Mouse (Mus musculus): ENCODE data around the gene Ptprj. TPM values are rescaled to one million over a fixed set of nuclear protein-coding genes. Genes with fewer than 3 reads are reported as not detected.

The Ptprj gene
- polyA plus RNA-seq, 1 experiment from 2014 or later: 4.6 TPM

DNA sequence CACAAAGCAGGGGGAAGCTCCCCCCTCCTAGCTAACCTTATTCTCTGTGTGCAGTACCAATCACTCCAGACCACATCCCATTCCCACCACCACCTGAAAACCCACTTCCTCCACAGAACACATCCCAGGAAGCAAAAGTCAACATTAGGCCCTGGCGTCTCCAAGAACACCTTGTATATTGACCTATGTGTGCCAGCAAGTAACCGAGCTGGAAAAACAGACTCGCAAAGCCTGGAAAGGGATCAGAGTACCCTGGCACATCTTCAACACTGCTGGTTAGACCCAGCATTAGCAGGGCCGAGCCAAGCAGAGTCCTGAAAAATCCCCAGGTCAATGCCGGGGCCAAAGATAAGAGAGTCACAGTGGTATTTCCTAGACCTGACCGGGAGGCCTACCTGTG is 58.0 kb downstream of the Ptprj start:
- WGBS: 89% methylated on average over 6 of the region's 6 CpGs
- Histone ChIP-seq H3K4me1 (replicated peaks; ENCODE audit: control insufficient read depth, insufficient read depth, low read length) (peaks cover 13% of the 10 kb centered on the region), H3K27ac (ENCODE audit: low read length) (no peak overlapping the region), H3K27me3 (replicated peaks; ENCODE audit: control insufficient read depth, insufficient read depth, low read length) (no peaks in the 10 kb centered on the region), H3K4me3 (replicated peaks; ENCODE audit: low read length) (no peak overlapping the region), H3K9ac (replicated peaks; ENCODE audit: low read depth, low read length) (no peak overlapping the region), H3K4me2 (ENCODE audit: low read length) (no peak overlapping the region), H3K9me3 (ENCODE audit: control insufficient read depth, low read length) (no peaks in the 10 kb centered on the region), H3K36me3 (ENCODE audit: control insufficient read depth, insufficient read depth) (no peaks in the 10 kb centered on the region)
- no peak for ATAC-seq

DNA sequence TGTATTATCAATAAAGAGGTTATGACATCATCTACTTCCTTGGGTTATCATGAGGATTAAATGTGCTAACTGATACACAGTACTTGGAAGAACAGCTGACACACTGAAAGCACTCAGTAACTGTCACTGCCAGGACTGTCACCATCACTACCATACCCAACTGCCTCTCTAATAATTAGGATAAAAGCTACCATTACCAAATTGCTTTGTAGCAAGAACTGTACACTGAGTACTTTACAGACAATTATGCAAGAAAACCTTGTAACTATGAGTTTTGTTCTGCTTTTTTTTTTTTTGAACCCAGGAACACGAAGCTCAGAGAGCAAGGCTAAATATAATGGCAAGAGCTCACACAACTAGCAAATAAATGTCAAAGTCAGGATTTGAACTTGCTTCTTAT is 58.5 kb downstream of the Ptprj start:
- Histone ChIP-seq H3K4me2 (ENCODE audit: low read length) (no peak overlapping the region), H3K27ac (ENCODE audit: low read length) (no peak overlapping the region), H3K4me3 (replicated peaks; ENCODE audit: low read length) (no peak overlapping the region), H3K4me1 (replicated peaks; ENCODE audit: control insufficient read depth, insufficient read depth, low read length) (peaks cover 8% of the 10 kb centered on the region), H3K9me3 (ENCODE audit: control insufficient read depth, low read length) (no peaks in the 10 kb centered on the region), H3K27me3 (replicated peaks; ENCODE audit: control insufficient read depth, insufficient read depth, low read length) (no peaks in the 10 kb centered on the region), H3K36me3 (ENCODE audit: control insufficient read depth, insufficient read depth) (no peaks in the 10 kb centered on the region), H3K9ac (replicated peaks; ENCODE audit: low read depth, low read length) (no peak overlapping the region)
- 46% methylated on average over 1 of the region's 1 CpGs for WGBS
- no peak for ATAC-seq

DNA sequence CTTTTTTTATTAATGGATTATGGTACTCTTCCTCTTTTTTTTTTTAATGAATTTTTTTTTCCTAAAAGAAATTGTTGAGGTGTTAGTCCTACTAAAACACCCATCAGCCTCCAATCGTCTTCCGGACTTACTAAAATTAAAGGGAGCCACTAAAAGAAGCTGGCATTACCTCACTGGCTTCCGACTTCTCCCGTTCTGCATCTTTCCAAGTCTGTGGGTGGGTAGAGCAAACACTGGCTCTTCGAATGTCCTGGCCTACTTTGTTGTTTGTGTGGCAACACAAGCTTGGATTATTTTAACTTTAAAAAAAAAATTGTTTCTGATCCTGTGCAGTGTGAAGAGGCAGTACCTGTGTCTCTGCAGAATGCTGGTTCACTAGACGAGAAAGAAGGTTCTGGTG is 62.2 kb downstream of the Ptprj start:
- Histone ChIP-seq H3K4me3 (replicated peaks; ENCODE audit: low read length) (no peak overlapping the region), H3K9ac (replicated peaks; ENCODE audit: low read depth, low read length) (no peak overlapping the region), H3K27ac (ENCODE audit: low read length) (no peak overlapping the region), H3K36me3 (ENCODE audit: control insufficient read depth, insufficient read depth) (no peaks in the 10 kb centered on the region), H3K4me2 (ENCODE audit: low read length) (no peak overlapping the region), H3K27me3 (replicated peaks; ENCODE audit: control insufficient read depth, insufficient read depth, low read length) (no peaks in the 10 kb centered on the region), H3K9me3 (ENCODE audit: control insufficient read depth, low read length) (no peaks in the 10 kb centered on the region), H3K4me1 (replicated peaks; ENCODE audit: control insufficient read depth, insufficient read depth, low read length) (no peaks in the 10 kb centered on the region)
- WGBS: 81% methylated on average over 6 of the region's 6 CpGs
- no peak for ATAC-seq

DNA sequence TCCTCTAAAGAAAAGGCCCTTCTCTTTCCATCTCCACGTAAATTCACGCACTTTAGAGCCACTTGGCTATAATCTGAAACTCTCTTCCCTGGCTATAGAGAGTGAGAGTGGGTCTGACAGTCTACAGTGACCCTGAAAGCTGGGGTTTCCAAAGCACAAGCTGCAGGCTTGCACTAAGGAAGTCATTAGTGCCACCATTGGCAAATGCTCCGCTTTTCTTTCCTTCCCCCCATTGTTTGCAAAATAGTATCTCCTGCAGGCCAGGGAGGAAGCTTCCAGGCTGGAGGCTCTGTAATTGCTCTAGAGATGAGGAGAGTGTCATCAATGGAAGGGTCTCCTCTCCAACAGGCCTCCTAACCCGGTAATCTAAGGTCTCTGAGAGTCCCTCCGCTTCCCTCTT is 65.5 kb downstream of the Ptprj start:
- Histone ChIP-seq H3K27me3 (replicated peaks; ENCODE audit: control insufficient read depth, insufficient read depth, low read length) (no peaks in the 10 kb centered on the region), H3K4me1 (replicated peaks; ENCODE audit: control insufficient read depth, insufficient read depth, low read length) (no peaks in the 10 kb centered on the region), H3K9ac (replicated peaks; ENCODE audit: low read depth, low read length) (no peak overlapping the region), H3K27ac (ENCODE audit: low read length) (no peak overlapping the region), H3K36me3 (ENCODE audit: control insufficient read depth, insufficient read depth) (no peaks in the 10 kb centered on the region), H3K9me3 (ENCODE audit: control insufficient read depth, low read length) (no peaks in the 10 kb centered on the region), H3K4me2 (ENCODE audit: low read length) (no peak overlapping the region), H3K4me3 (replicated peaks; ENCODE audit: low read length) (no peak overlapping the region)
- WGBS: 67% methylated on average over 5 of the region's 5 CpGs
- no peak for ATAC-seq

DNA sequence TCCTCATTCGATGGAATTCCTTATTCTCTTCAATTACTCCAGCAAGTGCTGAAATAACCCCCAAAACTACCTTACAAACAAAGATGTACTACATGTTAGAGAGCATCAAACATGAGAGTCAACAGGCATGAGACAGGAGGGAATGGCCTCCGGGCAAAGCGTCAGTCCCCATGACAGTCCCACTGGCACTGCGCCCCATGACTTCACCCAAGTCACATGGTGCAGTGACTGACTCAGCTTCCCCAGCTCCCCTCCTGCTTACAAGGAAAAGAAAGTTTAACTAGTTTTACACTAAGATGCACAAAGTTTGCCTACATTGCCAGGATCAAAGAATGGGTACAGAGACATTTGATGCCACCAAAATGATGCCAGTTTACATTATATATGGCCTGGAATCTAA is 71.2 kb downstream of the Ptprj start:
- WGBS: 92% methylated on average over 4 of the region's 4 CpGs
- no peak for ATAC-seq
- Histone ChIP-seq H3K4me3 (replicated peaks; ENCODE audit: low read length) (no peak overlapping the region), H3K27me3 (replicated peaks; ENCODE audit: control insufficient read depth, insufficient read depth, low read length) (no peaks in the 10 kb centered on the region), H3K4me1 (replicated peaks; ENCODE audit: control insufficient read depth, insufficient read depth, low read length) (0 out of 2 replicates have a peak, but pooled peaks cover 2% of the 10 kb centered on the region), H3K36me3 (ENCODE audit: control insufficient read depth, insufficient read depth) (no peaks in the 10 kb centered on the region), H3K9me3 (ENCODE audit: control insufficient read depth, low read length) (no peaks in the 10 kb centered on the region), H3K9ac (replicated peaks; ENCODE audit: low read depth, low read length) (no peak overlapping the region), H3K27ac (ENCODE audit: low read length) (no peak overlapping the region), H3K4me2 (ENCODE audit: low read length) (no peak overlapping the region)

DNA sequence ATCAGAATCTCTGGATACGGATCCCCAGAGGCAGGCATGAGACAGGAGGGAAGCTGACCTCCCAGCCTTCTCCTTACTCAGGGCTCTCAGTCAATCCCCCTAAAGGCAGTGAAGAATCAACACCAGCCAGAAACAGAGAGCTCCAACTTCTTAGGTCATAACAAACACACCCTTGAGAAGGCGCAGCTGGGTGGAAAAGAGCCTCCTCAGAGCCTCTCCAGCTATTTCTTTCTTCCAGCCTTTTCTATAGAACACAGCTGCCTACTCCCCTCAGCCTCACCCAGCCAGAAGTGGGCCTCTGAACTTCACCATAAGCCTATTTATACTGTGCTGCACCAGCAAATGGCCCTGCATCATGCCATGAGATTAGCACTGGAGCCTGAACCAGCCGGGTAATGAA is 74.3 kb downstream of the Ptprj start:
- 48% methylated on average over 3 of the region's 3 CpGs for WGBS
- H3K4me3 ChIP-seq (replicated peaks; ENCODE audit: low read length): no peak overlapping the region
- no peak overlapping the region for H3K4me2 ChIP-seq (ENCODE audit: low read length)
- H3K9ac ChIP-seq (replicated peaks; ENCODE audit: low read depth, low read length): no peak overlapping the region
- no peaks in the 10 kb centered on the region for H3K36me3 ChIP-seq (ENCODE audit: control insufficient read depth, insufficient read depth)
- H3K4me1 ChIP-seq (replicated peaks; ENCODE audit: control insufficient read depth, insufficient read depth, low read length): 0 out of 2 replicates have a peak, but pooled peaks cover 2% of the 10 kb centered on the region
- H3K27ac ChIP-seq (ENCODE audit: low read length): no peak overlapping the region
- H3K27me3 ChIP-seq (replicated peaks; ENCODE audit: control insufficient read depth, insufficient read depth, low read length): no peaks in the 10 kb centered on the region
- ATAC-seq: no peak
- H3K9me3 ChIP-seq (ENCODE audit: control insufficient read depth, low read length): no peaks in the 10 kb centered on the region

DNA sequence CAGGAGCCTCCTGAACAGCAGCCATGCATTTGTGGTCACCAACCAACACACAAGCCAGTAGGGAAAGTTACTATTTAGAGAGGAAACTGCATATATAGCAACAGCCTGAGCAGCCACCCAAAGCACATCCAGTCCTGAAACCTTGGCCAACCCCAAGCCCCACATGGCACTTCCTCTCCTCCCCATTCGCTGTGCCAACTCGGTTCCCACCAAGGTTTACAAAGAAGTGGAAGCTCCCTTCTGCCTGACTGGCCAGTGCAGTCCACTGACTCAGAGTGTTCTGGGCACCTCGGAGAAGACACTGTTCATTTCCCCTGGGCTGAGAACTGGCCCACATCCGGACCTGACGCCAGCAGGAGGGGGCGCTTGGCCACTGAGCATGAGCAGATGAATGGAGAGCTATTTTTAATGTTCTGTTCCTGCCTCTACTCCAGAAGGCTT is 75.7 kb downstream of the Ptprj start:
- Histone ChIP-seq H3K4me1 (replicated peaks; ENCODE audit: control insufficient read depth, insufficient read depth, low read length) (0 out of 2 replicates have a peak, but pooled peaks cover 2% of the 10 kb centered on the region), H3K27me3 (replicated peaks; ENCODE audit: control insufficient read depth, insufficient read depth, low read length) (no peaks in the 10 kb centered on the region), H3K4me3 (replicated peaks; ENCODE audit: low read length) (no peak overlapping the region), H3K36me3 (ENCODE audit: control insufficient read depth, insufficient read depth) (no peaks in the 10 kb centered on the region), H3K27ac (ENCODE audit: low read length) (no peak overlapping the region), H3K9me3 (ENCODE audit: control insufficient read depth, low read length) (no peaks in the 10 kb centered on the region), H3K9ac (replicated peaks; ENCODE audit: low read depth, low read length) (no peak overlapping the region), H3K4me2 (ENCODE audit: low read length) (no peak overlapping the region)
- WGBS: 76% methylated on average over 6 of the region's 6 CpGs
- peak; percentile 49; the same call in 1 of the 2 replicates for ATAC-seq

DNA sequence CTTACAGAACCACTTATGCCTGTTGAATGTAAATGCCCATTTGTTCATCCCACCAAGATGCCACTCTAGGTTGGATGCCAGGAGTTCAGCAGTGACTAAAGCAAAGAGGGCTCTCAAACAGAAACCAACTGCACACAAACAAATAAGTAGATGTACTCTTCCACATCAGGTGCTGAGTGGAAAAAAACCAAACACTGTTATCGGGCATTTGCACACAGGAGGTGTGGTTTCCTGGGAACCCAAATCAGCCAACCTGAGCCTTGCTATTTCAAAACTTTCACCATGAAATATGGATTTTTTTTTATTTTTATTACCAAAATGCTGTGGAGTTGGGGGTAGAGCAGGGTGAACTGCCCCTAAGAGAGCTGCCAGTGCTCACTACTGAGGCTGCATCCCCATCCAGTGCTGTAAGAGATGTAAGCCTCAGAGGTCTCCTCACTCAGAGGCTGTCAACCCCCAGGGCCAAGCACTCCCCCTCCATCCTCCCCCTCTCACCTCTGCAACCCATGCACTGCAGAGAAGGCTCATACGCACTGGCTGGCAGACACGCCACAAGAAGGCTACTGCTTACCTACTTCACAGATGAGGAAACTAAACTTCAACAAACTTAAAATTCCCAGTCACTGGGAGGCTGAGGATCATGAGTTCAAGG is 77.1 kb downstream of the Ptprj start:
- H3K4me1 ChIP-seq (replicated peaks; ENCODE audit: control insufficient read depth, insufficient read depth, low read length): peaks cover 6% of the 10 kb centered on the region
- no peaks in the 10 kb centered on the region for H3K36me3 ChIP-seq (ENCODE audit: control insufficient read depth, insufficient read depth)
- no peak overlapping the region for H3K9ac ChIP-seq (replicated peaks; ENCODE audit: low read depth, low read length)
- H3K27me3 ChIP-seq (replicated peaks; ENCODE audit: control insufficient read depth, insufficient read depth, low read length): no peaks in the 10 kb centered on the region
- WGBS: 87% methylated on average over 3 of the region's 3 CpGs
- H3K9me3 ChIP-seq (ENCODE audit: control insufficient read depth, low read length): no peaks in the 10 kb centered on the region
- H3K27ac ChIP-seq (ENCODE audit: low read length): no peak overlapping the region
- H3K4me3 ChIP-seq (replicated peaks; ENCODE audit: low read length): no peak overlapping the region
- no peak for ATAC-seq
- H3K4me2 ChIP-seq (ENCODE audit: low read length): no peak overlapping the region

DNA sequence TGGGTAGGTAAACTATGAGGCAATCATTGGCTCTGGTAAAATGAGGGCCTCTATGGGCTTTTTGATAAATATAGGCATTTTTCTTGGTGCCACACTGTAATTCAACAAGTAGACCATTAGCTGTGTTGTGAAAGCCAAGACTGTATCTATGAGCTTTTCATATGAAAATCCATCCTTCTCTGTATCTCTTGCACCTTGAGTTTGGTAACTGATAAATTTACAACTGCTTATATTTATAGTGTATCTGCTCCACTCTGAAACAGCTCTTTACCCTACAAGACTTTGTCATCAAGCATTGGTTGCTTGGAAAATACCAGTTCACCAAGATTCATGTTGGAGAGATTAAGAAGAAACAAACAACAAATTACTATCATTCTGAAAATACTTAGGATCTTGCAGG is 77.7 kb downstream of the Ptprj start:
- peaks cover 6% of the 10 kb centered on the region for H3K4me1 ChIP-seq (replicated peaks; ENCODE audit: control insufficient read depth, insufficient read depth, low read length)
- H3K27ac ChIP-seq (ENCODE audit: low read length): no peak overlapping the region
- H3K9me3 ChIP-seq (ENCODE audit: control insufficient read depth, low read length): no peaks in the 10 kb centered on the region
- ATAC-seq: no peak
- no peak overlapping the region for H3K4me2 ChIP-seq (ENCODE audit: low read length)
- H3K9ac ChIP-seq (replicated peaks; ENCODE audit: low read depth, low read length): no peak overlapping the region
- no peaks in the 10 kb centered on the region for H3K36me3 ChIP-seq (ENCODE audit: control insufficient read depth, insufficient read depth)
- no peak overlapping the region for H3K4me3 ChIP-seq (replicated peaks; ENCODE audit: low read length)
- H3K27me3 ChIP-seq (replicated peaks; ENCODE audit: control insufficient read depth, insufficient read depth, low read length): no peaks in the 10 kb centered on the region

DNA sequence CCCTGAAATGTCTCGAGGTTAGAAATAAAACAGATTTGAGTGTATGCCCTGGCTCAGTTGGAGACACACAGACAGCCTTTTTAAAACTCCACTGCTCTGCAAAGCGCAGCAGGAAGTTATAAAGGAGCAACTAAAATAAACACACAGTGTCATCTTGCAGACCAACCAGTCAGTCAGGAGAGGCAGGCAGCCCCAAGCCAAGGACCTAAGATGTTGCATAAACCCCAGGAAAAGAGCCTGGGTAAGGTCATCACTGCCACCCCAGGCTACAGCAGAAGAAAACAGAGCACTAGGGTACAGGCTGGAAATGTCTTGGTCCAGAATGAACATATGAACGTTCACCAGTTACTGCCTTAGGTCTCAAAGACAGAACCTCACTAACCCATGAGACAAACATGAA is 78.7 kb downstream of the Ptprj start:
- no peaks in the 10 kb centered on the region for H3K27me3 ChIP-seq (replicated peaks; ENCODE audit: control insufficient read depth, insufficient read depth, low read length)
- no peak overlapping the region for H3K9ac ChIP-seq (replicated peaks; ENCODE audit: low read depth, low read length)
- no peak overlapping the region for H3K27ac ChIP-seq (ENCODE audit: low read length)
- no peak overlapping the region for H3K4me2 ChIP-seq (ENCODE audit: low read length)
- H3K36me3 ChIP-seq (ENCODE audit: control insufficient read depth, insufficient read depth): no peaks in the 10 kb centered on the region
- H3K4me3 ChIP-seq (replicated peaks; ENCODE audit: low read length): no peak overlapping the region
- WGBS: 87% methylated on average over 3 of the region's 3 CpGs
- no peaks in the 10 kb centered on the region for H3K9me3 ChIP-seq (ENCODE audit: control insufficient read depth, low read length)
- ATAC-seq: no peak
- H3K4me1 ChIP-seq (replicated peaks; ENCODE audit: control insufficient read depth, insufficient read depth, low read length): peaks cover 6% of the 10 kb centered on the region

All from forebrain, embryonic 16.5 days (tissue).